Mouse (Mus musculus): Measurements from ENCODE around the gene Arhgef3. TPM values are rescaled to one million over a fixed set of nuclear protein-coding genes. Genes with fewer than 3 reads are reported as not detected.

Gene Arhgef3
- polyA plus RNA-seq, 1 experiment from 2014 or later = 19.6 TPM

DNA sequence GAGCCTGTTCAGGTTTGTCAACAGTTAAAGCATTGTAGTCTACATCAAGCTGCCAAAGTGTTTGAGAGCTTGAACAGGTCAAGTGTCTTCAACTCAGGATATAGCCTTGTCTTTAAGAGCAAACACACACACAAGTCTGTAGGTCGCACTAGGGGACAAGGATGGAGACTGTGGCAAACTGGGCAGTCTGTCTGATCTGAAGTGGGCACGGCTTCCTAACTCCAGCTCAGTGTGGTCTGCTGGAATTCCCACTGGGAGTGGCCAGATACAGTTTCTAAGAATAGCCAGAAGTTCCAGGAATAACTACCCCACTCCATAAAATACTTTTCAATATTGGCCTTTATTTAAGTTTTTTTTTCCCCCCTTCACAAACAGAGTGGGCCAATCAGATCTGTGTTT lies 38.2 kb upstream of the Arhgef3 start:
- H3K9ac ChIP-seq (replicated peaks; ENCODE audit: low read length) = no peak overlapping the region
- no peak overlapping the region for H3K4me3 ChIP-seq (ENCODE audit: low read length)
- peaks cover 34% of the 10 kb centered on the region for H3K4me1 ChIP-seq (ENCODE audit: insufficient read depth, low read length)
- no peak overlapping the region for H3K27ac ChIP-seq (ENCODE audit: low read length)
- H3K36me3 ChIP-seq (ENCODE audit: insufficient read depth, low read length) = no peaks in the 10 kb centered on the region
- H3K4me2 ChIP-seq (replicated peaks; ENCODE audit: low read depth, low read length) = no peak overlapping the region
- no peaks in the 10 kb centered on the region for H3K9me3 ChIP-seq (ENCODE audit: low read length)
- no peaks in the 10 kb centered on the region for H3K27me3 ChIP-seq (ENCODE audit: insufficient read depth, low read length)
- WGBS = 78% methylated on average over 2 of the region's 2 CpGs
- no peak for ATAC-seq (ENCODE audit: low FRiP score, low TSS enrichment)

GRCm38 (mm10) chr14:27081536-27082275 lies 33.0 kb upstream of the Arhgef3 start:
- no peak overlapping the region for H3K27ac ChIP-seq (ENCODE audit: low read length)
- H3K4me3 ChIP-seq (ENCODE audit: low read length) = no peak overlapping the region
- H3K4me1 ChIP-seq (ENCODE audit: insufficient read depth, low read length) = no peaks in the 10 kb centered on the region
- H3K9me3 ChIP-seq (ENCODE audit: low read length) = no peaks in the 10 kb centered on the region
- no peak overlapping the region for H3K4me2 ChIP-seq (replicated peaks; ENCODE audit: low read depth, low read length)
- ATAC-seq (ENCODE audit: low FRiP score, low TSS enrichment) = no peak
- 45% methylated on average over 5 of the region's 5 CpGs for WGBS
- H3K36me3 ChIP-seq (ENCODE audit: insufficient read depth, low read length) = no peaks in the 10 kb centered on the region
- H3K9ac ChIP-seq (replicated peaks; ENCODE audit: low read length) = no peak overlapping the region
- H3K27me3 ChIP-seq (ENCODE audit: insufficient read depth, low read length) = no peaks in the 10 kb centered on the region

- WGBS = 68% methylated on average over 5 of the region's 5 CpGs
- no peak for ATAC-seq (ENCODE audit: low FRiP score, low TSS enrichment)
- H3K9ac ChIP-seq (replicated peaks; ENCODE audit: low read length) = no peak overlapping the region
Measured at GRCm38 (mm10) chr14:27085471-27085870, 29.2 kb upstream of the Arhgef3 start.

GRCm38 (mm10) chr14:27085999-27086398 lies 28.7 kb upstream of the Arhgef3 start:
- H3K4me2 ChIP-seq (replicated peaks; ENCODE audit: low read depth, low read length) = no peak overlapping the region
- peaks cover 15% of the 10 kb centered on the region; the same call in 1 of the 2 replicates for H3K36me3 ChIP-seq (ENCODE audit: insufficient read depth, low read length)
- no peaks in the 10 kb centered on the region for H3K27me3 ChIP-seq (ENCODE audit: insufficient read depth, low read length)
- H3K4me1 ChIP-seq (ENCODE audit: insufficient read depth, low read length) = no peaks in the 10 kb centered on the region
- H3K4me3 ChIP-seq (ENCODE audit: low read length) = no peak overlapping the region
- H3K9me3 ChIP-seq (ENCODE audit: low read length) = no peaks in the 10 kb centered on the region
- WGBS = 68% methylated on average over 4 of the region's 4 CpGs
- no peak for ATAC-seq (ENCODE audit: low FRiP score, low TSS enrichment)
- no peak overlapping the region for H3K9ac ChIP-seq (replicated peaks; ENCODE audit: low read length)
- H3K27ac ChIP-seq (ENCODE audit: low read length) = no peak overlapping the region

More at GRCm38 (mm10) chr14:27085471-27085870, 29.2 kb upstream of the Arhgef3 start:
- Histone ChIP-seq H3K36me3 (ENCODE audit: insufficient read depth, low read length) (peaks cover 15% of the 10 kb centered on the region; the same call in 1 of the 2 replicates), H3K27ac (ENCODE audit: low read length) (no peak overlapping the region), H3K4me2 (replicated peaks; ENCODE audit: low read depth, low read length) (no peak overlapping the region), H3K27me3 (ENCODE audit: insufficient read depth, low read length) (no peaks in the 10 kb centered on the region), H3K4me1 (ENCODE audit: insufficient read depth, low read length) (no peaks in the 10 kb centered on the region), H3K4me3 (ENCODE audit: low read length) (no peak overlapping the region), H3K9me3 (ENCODE audit: low read length) (no peaks in the 10 kb centered on the region)

- no peak overlapping the region for H3K4me3 ChIP-seq (ENCODE audit: low read length)
- no peak for ATAC-seq (ENCODE audit: low FRiP score, low TSS enrichment)
- no peaks in the 10 kb centered on the region for H3K9me3 ChIP-seq (ENCODE audit: low read length)
- no peaks in the 10 kb centered on the region; the same call in 1 of the 2 replicates for H3K36me3 ChIP-seq (ENCODE audit: insufficient read depth, low read length)
- no peaks in the 10 kb centered on the region for H3K4me1 ChIP-seq (ENCODE audit: insufficient read depth, low read length)
- H3K27ac ChIP-seq (ENCODE audit: low read length) = no peak overlapping the region
- WGBS = 75% methylated on average over 5 of the region's 5 CpGs
- no peak overlapping the region for H3K9ac ChIP-seq (replicated peaks; ENCODE audit: low read length)
- no peaks in the 10 kb centered on the region for H3K27me3 ChIP-seq (ENCODE audit: insufficient read depth, low read length)
- no peak overlapping the region for H3K4me2 ChIP-seq (replicated peaks; ENCODE audit: low read depth, low read length)
Measured at GRCm38 (mm10) chr14:27094247-27094646, 20.5 kb upstream of the Arhgef3 start.

DNA sequence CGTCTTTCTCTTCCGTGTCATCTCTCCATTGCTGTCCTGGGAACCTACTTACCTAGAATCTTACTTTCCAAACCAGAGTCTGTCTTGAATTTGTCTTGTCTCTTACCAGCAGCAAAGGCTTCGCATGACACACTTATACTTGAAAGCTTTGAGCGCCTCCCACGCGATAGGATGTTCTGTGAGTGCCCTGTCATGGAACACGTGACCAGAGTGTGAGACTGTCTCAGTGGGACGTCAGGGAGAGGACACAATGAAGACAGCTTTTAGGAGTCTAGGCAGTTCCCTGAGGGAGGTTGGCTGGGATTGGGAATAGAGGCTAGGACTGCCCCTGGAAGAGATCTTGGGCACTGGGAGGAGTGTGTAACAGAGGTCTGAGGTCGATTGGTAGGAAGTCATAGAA lies 18.6 kb upstream of the Arhgef3 start:
- Histone ChIP-seq H3K9ac (replicated peaks; ENCODE audit: low read length) (no peak overlapping the region), H3K27ac (ENCODE audit: low read length) (no peak overlapping the region), H3K4me3 (ENCODE audit: low read length) (no peak overlapping the region), H3K36me3 (ENCODE audit: insufficient read depth, low read length) (peaks cover 7% of the 10 kb centered on the region; the same call in 1 of the 2 replicates), H3K4me1 (ENCODE audit: insufficient read depth, low read length) (no peaks in the 10 kb centered on the region), H3K27me3 (ENCODE audit: insufficient read depth, low read length) (no peaks in the 10 kb centered on the region), H3K4me2 (replicated peaks; ENCODE audit: low read depth, low read length) (no peak overlapping the region), H3K9me3 (ENCODE audit: low read length) (no peaks in the 10 kb centered on the region)
- 0 out of 2 replicates have a peak, but pooled peaks have one; percentile 46 for ATAC-seq (ENCODE audit: low FRiP score, low TSS enrichment)
- 71% methylated on average over 9 of the region's 9 CpGs for WGBS

DNA sequence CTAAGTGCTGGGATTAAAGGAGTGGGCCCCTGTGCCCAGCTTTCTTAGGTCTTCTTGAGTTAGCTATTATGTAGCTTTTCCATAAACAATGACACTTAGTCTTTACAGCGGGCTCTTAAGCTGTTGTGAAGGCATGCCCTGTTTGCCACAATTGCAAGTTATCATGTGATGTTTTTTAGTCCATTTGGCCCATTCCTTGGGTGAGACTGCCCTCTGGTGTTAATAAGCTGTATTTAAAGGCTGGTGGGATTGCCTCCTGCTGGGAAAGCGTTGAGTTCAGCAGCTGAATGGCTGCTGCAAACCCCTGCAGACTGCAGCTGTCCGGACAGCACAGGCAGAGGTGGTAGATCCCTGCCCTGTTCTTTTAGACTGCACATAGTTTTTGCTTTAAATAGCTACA lies 17.9 kb upstream of the Arhgef3 start:
- no peaks in the 10 kb centered on the region for H3K4me1 ChIP-seq (ENCODE audit: insufficient read depth, low read length)
- 26% methylated on average over 3 of the region's 3 CpGs for WGBS
- H3K27ac ChIP-seq (ENCODE audit: low read length) = no peak overlapping the region
- H3K4me3 ChIP-seq (ENCODE audit: low read length) = no peak overlapping the region
- H3K36me3 ChIP-seq (ENCODE audit: insufficient read depth, low read length) = peaks cover 7% of the 10 kb centered on the region; the same call in 1 of the 2 replicates
- no peaks in the 10 kb centered on the region for H3K27me3 ChIP-seq (ENCODE audit: insufficient read depth, low read length)
- H3K4me2 ChIP-seq (replicated peaks; ENCODE audit: low read depth, low read length) = no peak overlapping the region
- H3K9me3 ChIP-seq (ENCODE audit: low read length) = no peaks in the 10 kb centered on the region
- ATAC-seq (ENCODE audit: low FRiP score, low TSS enrichment) = peak; percentile 39; the same call in 1 of the 2 replicates
- H3K9ac ChIP-seq (replicated peaks; ENCODE audit: low read length) = no peak overlapping the region

- H3K9me3 ChIP-seq (ENCODE audit: low read length) = no peaks in the 10 kb centered on the region
- 46% methylated on average over 7 of the region's 7 CpGs for WGBS
- no peak overlapping the region for H3K27ac ChIP-seq (ENCODE audit: low read length)
- H3K4me1 ChIP-seq (ENCODE audit: insufficient read depth, low read length) = no peaks in the 10 kb centered on the region
- H3K36me3 ChIP-seq (ENCODE audit: insufficient read depth, low read length) = peaks cover 7% of the 10 kb centered on the region; the same call in 1 of the 2 replicates
- ATAC-seq (ENCODE audit: low FRiP score, low TSS enrichment) = 0 out of 2 replicates have a peak, but pooled peaks have one; percentile 46
- no peak overlapping the region for H3K9ac ChIP-seq (replicated peaks; ENCODE audit: low read length)
- no peak overlapping the region for H3K4me3 ChIP-seq (ENCODE audit: low read length)
- H3K27me3 ChIP-seq (ENCODE audit: insufficient read depth, low read length) = no peaks in the 10 kb centered on the region
- H3K4me2 ChIP-seq (replicated peaks; ENCODE audit: low read depth, low read length) = no peak overlapping the region
Measured at GRCm38 (mm10) chr14:27101735-27102134, 13.0 kb upstream of the Arhgef3 start.

GRCm38 (mm10) chr14:27102720-27103119 lies 12.0 kb upstream of the Arhgef3 start:
- no peak for ATAC-seq (ENCODE audit: low FRiP score, low TSS enrichment)
- Histone ChIP-seq H3K4me3 (ENCODE audit: low read length) (no peak overlapping the region), H3K9ac (replicated peaks; ENCODE audit: low read length) (no peak overlapping the region), H3K4me2 (replicated peaks; ENCODE audit: low read depth, low read length) (no peak overlapping the region), H3K27me3 (ENCODE audit: insufficient read depth, low read length) (no peaks in the 10 kb centered on the region), H3K4me1 (ENCODE audit: insufficient read depth, low read length) (no peaks in the 10 kb centered on the region), H3K36me3 (ENCODE audit: insufficient read depth, low read length) (peaks cover 7% of the 10 kb centered on the region; the same call in 1 of the 2 replicates), H3K9me3 (ENCODE audit: low read length) (no peaks in the 10 kb centered on the region), H3K27ac (ENCODE audit: low read length) (no peak overlapping the region)
- 86% methylated on average over 6 of the region's 6 CpGs for WGBS

DNA sequence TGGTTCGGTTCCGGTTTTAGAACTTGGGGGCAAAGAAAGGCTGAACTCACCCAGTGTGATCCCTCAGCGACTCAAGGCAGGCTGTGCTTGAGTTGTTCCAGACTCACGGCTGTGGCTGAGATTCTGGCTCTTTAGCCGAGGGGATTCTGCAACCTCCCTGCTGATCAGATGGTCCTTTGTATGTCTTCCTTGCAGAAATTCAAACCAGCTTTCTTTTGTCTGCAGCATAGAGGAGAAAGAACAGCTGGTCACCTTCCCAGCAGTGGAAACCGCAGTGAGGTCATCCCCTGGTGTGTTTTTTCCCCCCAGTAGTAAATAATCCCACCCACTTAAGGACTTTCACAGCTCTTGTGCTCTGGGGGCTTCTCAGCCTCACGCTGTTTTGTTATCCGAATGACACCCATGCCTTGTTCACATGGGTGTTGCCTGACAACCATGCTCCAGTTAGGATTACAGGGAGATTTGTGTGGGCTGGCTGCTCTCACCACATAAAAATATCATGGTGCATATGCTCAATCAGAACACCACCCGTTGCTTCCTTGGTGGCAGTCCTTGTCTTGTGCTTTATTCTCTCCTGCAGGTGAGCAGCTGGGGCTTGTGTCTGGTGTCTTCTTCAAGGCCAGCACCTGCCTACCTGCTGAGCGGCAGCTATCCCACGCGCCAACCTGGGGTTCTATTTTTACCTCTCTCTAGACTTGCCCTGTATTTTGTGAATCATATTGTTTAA lies 8.8 kb upstream of the Arhgef3 start:
- no peaks in the 10 kb centered on the region; the same call in 1 of the 2 replicates for H3K36me3 ChIP-seq (ENCODE audit: insufficient read depth, low read length)
- no peaks in the 10 kb centered on the region for H3K9me3 ChIP-seq (ENCODE audit: low read length)
- H3K27me3 ChIP-seq (ENCODE audit: insufficient read depth, low read length) = no peaks in the 10 kb centered on the region
- H3K4me3 ChIP-seq (ENCODE audit: low read length) = no peak overlapping the region
- H3K27ac ChIP-seq (ENCODE audit: low read length) = no peak overlapping the region
- no peak for ATAC-seq (ENCODE audit: low FRiP score, low TSS enrichment)
- 61% methylated on average over 12 of the region's 12 CpGs for WGBS
- no peak overlapping the region for H3K9ac ChIP-seq (replicated peaks; ENCODE audit: low read length)
- H3K4me1 ChIP-seq (ENCODE audit: insufficient read depth, low read length) = no peaks in the 10 kb centered on the region
- no peak overlapping the region for H3K4me2 ChIP-seq (replicated peaks; ENCODE audit: low read depth, low read length)
